Mouse (Mus musculus) heart, postnatal 0 days (tissue): ENCODE results near the gene BC004004.

Source experiments
- CTCF ChIP-seq: IDR thresholded peaks from 2 replicates; pipeline ENCODE4 v1.5.1; 2016; ENCODE audit warnings: antibody characterized with exemption, control low read depth, low read depth
- EP300 ChIP-seq: IDR thresholded peaks from 2 replicates; pipeline ENCODE4 v1.6.1; 2016; ENCODE audit warnings: antibody characterized with exemption, low read depth

- TF ChIP-seq EP300 (no peak), CTCF (no peak)
Measured at GRCm38 (mm10) chr17:29346496-29347125, 78.0 kb downstream of the BC004004 start.
